Comparison of ENCODE assay signal across 29 mouse cellular contexts in genomic region chr16:33512555-33512954, GRCm38 (mm10). TPM values are rescaled to one million over a fixed set of nuclear protein-coding genes. Genes with fewer than 3 reads are reported as not detected.
DNase-seq lines count a peak whose midpoint lies in the region; ATAC-seq and TF ChIP-seq lines count a peak whose summit lies in the region.
"Had no signal": no experiment of that assay in that cellular context is flagged by ENCODE, and none has a peak within 500 bp of the region (broad histone marks: within the 10 kb centered on the region; RNA-seq: fewer than 3 reads in every experiment).

No protein-coding gene starts in this region.

- no peak for TF ChIP-seq CTCF in ES-Bruce4 (IDR thresholded peaks at IDR 0.05; ENCODE audit: low read depth, low read length)
- no peak for TF ChIP-seq CTCF in intestine, postnatal 0 days (IDR thresholded peaks at IDR 0.05; ENCODE audit: low read depth)
- TF ChIP-seq CTCF in small intestine, adult 2 months (IDR thresholded peaks at IDR 0.05; ENCODE audit: extremely low read depth, insufficient read length, insufficient replicate concordance, low read depth, low read length): no peak

- H3K4me3 ChIP-seq in ES-Bruce4 (ENCODE audit: low read depth, low read length): no peak overlapping the region
- no peak overlapping the region for H3K4me3 ChIP-seq in intestine, postnatal 0 days (ENCODE audit: low read depth, low read length)
- H3K4me3 ChIP-seq in small intestine, adult 2 months (ENCODE audit: low read depth, low read length): no peak overlapping the region
- no peak overlapping the region for H3K4me3 ChIP-seq in hindbrain, embryonic 13.5 days
- H3K4me3 ChIP-seq: heart, adult 2 months; heart, embryonic 12.5 days; limb, embryonic 10.5 days; limb, embryonic 15.5 days; lung, embryonic 15.5 days; myocyte; neural tube, embryonic 12.5 days had no signal

- peaks cover 3% of the 10 kb centered on the region for H3K4me1 ChIP-seq in ES-Bruce4 (ENCODE audit: control insufficient read depth, insufficient read depth, low read length)
- peaks cover 10% of the 10 kb centered on the region; the same call in 1 of the 2 replicates for H3K4me1 ChIP-seq in intestine, postnatal 0 days (replicated peaks; ENCODE audit: control insufficient read depth, insufficient read depth, low read length)
- peaks cover 6% of the 10 kb centered on the region for H3K4me1 ChIP-seq in small intestine, adult 2 months (ENCODE audit: control insufficient read depth, insufficient read depth, insufficient read length, low read length)
- peaks cover 12% of the 10 kb centered on the region for H3K4me1 ChIP-seq in hindbrain, embryonic 13.5 days (replicated peaks)

- 23% methylated on average over 6 of the region's 6 CpGs for WGBS in intestine, postnatal 0 days
- WGBS in small intestine, adult 2 months: 22% methylated on average over 6 of the region's 6 CpGs
- 85% methylated on average over 6 of the region's 6 CpGs for WGBS in hindbrain, embryonic 13.5 days

- H3K9me3 ChIP-seq in ES-Bruce4 (replicated peaks; ENCODE audit: control insufficient read depth, insufficient read depth, low read length, poor library complexity, severe bottlenecking): peaks cover 21% of the 10 kb centered on the region
- H3K9me3 ChIP-seq in intestine, postnatal 0 days (ENCODE audit: control insufficient read depth): no peaks in the 10 kb centered on the region
- no peaks in the 10 kb centered on the region for H3K9me3 ChIP-seq in hindbrain, embryonic 13.5 days
- H3K9me3 ChIP-seq: heart, embryonic 12.5 days; limb, embryonic 10.5 days; limb, embryonic 15.5 days; lung, embryonic 15.5 days; neural tube, embryonic 12.5 days had no signal

- TF ChIP-seq EP300 in ES-Bruce4 (IDR thresholded peaks at IDR 0.05; ENCODE audit: insufficient read depth, low read depth, low read length): 0 out of 2 replicates have a peak, but pooled peaks have one; percentile 34

- no peak overlapping the region for H3K27ac ChIP-seq in ES-Bruce4 (ENCODE audit: insufficient read depth, low read length)
- H3K27ac ChIP-seq in intestine, postnatal 0 days (ENCODE audit: low read depth, low read length): no peak overlapping the region
- peak overlapping the region; percentile 24 for H3K27ac ChIP-seq in small intestine, adult 2 months (ENCODE audit: insufficient read depth, low read depth, low read length)
- no peak overlapping the region for H3K27ac ChIP-seq in hindbrain, embryonic 13.5 days
- H3K27ac ChIP-seq: heart, adult 2 months; hindbrain, postnatal 0 days; limb, embryonic 10.5 days; limb, embryonic 15.5 days; liver, embryonic 14.5 days; lung, embryonic 15.5 days; neural tube, embryonic 12.5 days had no signal

- no peaks in the 10 kb centered on the region for H3K36me3 ChIP-seq in ES-Bruce4 (ENCODE audit: control insufficient read depth, insufficient read depth, low read length, poor library complexity, severe bottlenecking)
- no peaks in the 10 kb centered on the region for H3K36me3 ChIP-seq in intestine, postnatal 0 days (ENCODE audit: control insufficient read depth, insufficient read depth)
- no peaks in the 10 kb centered on the region for H3K36me3 ChIP-seq in small intestine, adult 2 months (ENCODE audit: control insufficient read depth, insufficient read depth, low read length)
- H3K36me3 ChIP-seq in hindbrain, embryonic 13.5 days: no peaks in the 10 kb centered on the region
- H3K36me3 ChIP-seq: heart, embryonic 12.5 days; limb, embryonic 10.5 days; limb, embryonic 15.5 days; lung, embryonic 15.5 days; neural tube, embryonic 12.5 days had no signal

- TF ChIP-seq POLR2A in ES-Bruce4 (IDR thresholded peaks at IDR 0.05; ENCODE audit: insufficient read depth, low read length): no peak
- no peak for TF ChIP-seq POLR2A in small intestine, adult 2 months (IDR thresholded peaks at IDR 0.05; ENCODE audit: low read depth, low read length)

- H3K4me2 ChIP-seq in intestine, postnatal 0 days (replicated peaks; ENCODE audit: low read depth): no peak overlapping the region
- H3K4me2 ChIP-seq in hindbrain, embryonic 13.5 days: no peak overlapping the region
- H3K4me2 ChIP-seq: heart, embryonic 12.5 days; limb, embryonic 15.5 days; lung, embryonic 15.5 days; midbrain, embryonic 11.5 days; neural tube, embryonic 12.5 days had no signal

- H3K9ac ChIP-seq in ES-Bruce4 (ENCODE audit: low read depth, poor library complexity, severe bottlenecking): no peak overlapping the region
- no peak overlapping the region for H3K9ac ChIP-seq in intestine, postnatal 0 days (ENCODE audit: low read depth, low read length)
- H3K9ac ChIP-seq in hindbrain, embryonic 13.5 days: no peak overlapping the region
- H3K9ac ChIP-seq: heart, embryonic 12.5 days; limb, embryonic 15.5 days; liver, embryonic 14.5 days; lung, embryonic 15.5 days; neural tube, embryonic 12.5 days had no signal

- H3K27me3 ChIP-seq in ES-Bruce4 (ENCODE audit: control insufficient read depth, insufficient read depth, low read length, poor library complexity, severe bottlenecking): no peaks in the 10 kb centered on the region
- no peaks in the 10 kb centered on the region for H3K27me3 ChIP-seq in intestine, postnatal 0 days (replicated peaks; ENCODE audit: control insufficient read depth, insufficient read depth, low read length)
- no peaks in the 10 kb centered on the region for H3K27me3 ChIP-seq in small intestine, adult 2 months (ENCODE audit: control insufficient read depth, insufficient read depth, low read length)
- H3K27me3 ChIP-seq in hindbrain, embryonic 13.5 days: no peaks in the 10 kb centered on the region
- H3K27me3 ChIP-seq: heart, embryonic 12.5 days; limb, embryonic 15.5 days; lung, embryonic 15.5 days; neural tube, embryonic 12.5 days had no signal

- DNase-seq in R1 (ENCODE audit: low read depth, low spot score) (peak; percentile 30), liver (no peak)
- DNase-seq in frontal cortex, postnatal 14 days (ENCODE audit: low spot score in 2 of 2): no peak
- DNase-seq in kidney, adult 9 months: no peak
- DNase-seq: adrenal gland, postnatal 14 days; B cell, adult 2 months; cerebellum, adult 11 months; cerebellum, adult 9-10 months; cerebellum, postnatal 36 days; gastrocnemius, postnatal 36 days; heart, adult 2 months; kidney, adult 18-20 months; kidney, postnatal 36 days; layer of hippocampus, adult 9-11 months; thymus, postnatal 4 days had no signal

- peak; percentile 81 for ATAC-seq in intestine, postnatal 0 days
- no peak for ATAC-seq in hindbrain, embryonic 13.5 days (ENCODE audit: low FRiP score)
- ATAC-seq: forebrain, embryonic 14.5 days; hindbrain, postnatal 0 days had no signal

RNA-seq across cellular contexts. Expression of gene Slc12a8, which starts 4.6 kb away (rescaled TPM):
- polyA plus RNA-seq in ES-Bruce4 (2011; ENCODE audit: insufficient read depth, insufficient read length, low read depth, missing spikeins): 5.8 and 5.9 TPM in 2 replicates
- polyA plus RNA-seq in intestine, postnatal 0 days (2015; fragmentation: Nextera tagmentation; extraction: Ambion mirVana): 4.9 and 6.1 TPM in 2 replicates
- polyA plus RNA-seq in small intestine, adult 2 months (2012; rRNA removed): 20.9 and 46.7 TPM in 2 replicates
- polyA plus RNA-seq in hindbrain, embryonic 13.5 days (2015; fragmentation: Nextera tagmentation; extraction: Ambion mirVana): 0.62 and 0.75 TPM in 2 replicates
